ENCODE assay signal across 9 mouse cellular contexts in genomic region chr8:85034764-85035163, GRCm38 (mm10). TPM values are rescaled to one million over a fixed set of nuclear protein-coding genes. Genes with fewer than 3 reads are reported as not detected.
A peak's percentile ranks its signal among the peaks of the same experiment; 100 is the strongest.
DNase-seq lines count a peak whose midpoint lies in the region; TF ChIP-seq lines count a peak whose summit lies in the region.
"Had no signal": no experiment of that assay in that cellular context is flagged by ENCODE, and none has a peak within 500 bp of the region (broad histone marks: within the 10 kb centered on the region; RNA-seq: fewer than 3 reads in every experiment).

No protein-coding gene starts in this region.

- H3K4me1 ChIP-seq in cerebellum, adult 2 months (ENCODE audit: control insufficient read depth, insufficient read depth, low read length) = peaks cover 7% of the 10 kb centered on the region; the same call in 1 of the 2 replicates
- H3K4me1 ChIP-seq in megakaryocyte, embryonic 14.5 days = peaks cover 57% of the 10 kb centered on the region

- DNase-seq in R1 (ENCODE audit: low read depth, low spot score) = peak; percentile 95
- DNase-seq in cerebellum, adult 2 months = peak; percentile 62 to 68
- peak; percentile 84 for DNase-seq in forelimb bud, embryonic 11.5 days (ENCODE audit: low read depth, low spot score)
- peak; percentile 95 for DNase-seq in induced T-regulatory cell, adult 2 months (ENCODE audit: low read depth)
- DNase-seq in left cerebral cortex, postnatal 25 days (ENCODE audit: low spot score in 2 of 2) = peak; percentile 68 to 82
- DNase-seq in right cerebral cortex, adult 2 months (ENCODE audit: low spot score in 2 of 2) = peak; percentile 72 to 76
- peak; percentile 44 to 76 for DNase-seq in urinary bladder, postnatal 4 days (ENCODE audit: low spot score in 2 of 2)

- TF ChIP-seq POLR2A in cerebellum, adult 2 months (IDR thresholded peaks at IDR 0.05; ENCODE audit: borderline replicate concordance, insufficient read depth, low read length) = no peak

- peaks cover 43% of the 10 kb centered on the region for H3K36me3 ChIP-seq in megakaryocyte, embryonic 14.5 days (replicated peaks; ENCODE audit: low read length)

- H3K27me3 ChIP-seq in cerebellum, adult 2 months (ENCODE audit: control insufficient read depth, insufficient read depth, low read length) = no peaks in the 10 kb centered on the region
- H3K27me3 ChIP-seq in megakaryocyte, embryonic 14.5 days (replicated peaks) = no peaks in the 10 kb centered on the region

- intact Hi-C loops in left cerebral cortex, postnatal 25 days (cut with DNase I) = no loop called here

- no peaks in the 10 kb centered on the region for H3K9me3 ChIP-seq in megakaryocyte, embryonic 14.5 days

- H3K4me3 ChIP-seq in cerebellum, adult 2 months (replicated peaks; ENCODE audit: insufficient read depth, low read depth, low read length) = no peak overlapping the region
- H3K4me3 ChIP-seq in megakaryocyte, embryonic 14.5 days (replicated peaks) = peak overlapping the region; percentile 96

- no peak for TF ChIP-seq CTCF in cerebellum, adult 2 months (IDR thresholded peaks at IDR 0.05; ENCODE audit: borderline replicate concordance, insufficient read depth, low read depth, low read length)

- H3K27ac ChIP-seq in cerebellum, adult 2 months (ENCODE audit: insufficient read depth, low read length) = no peak overlapping the region

- 2% methylated on average over 13 of the region's 13 CpGs for WGBS in cerebellum, adult 2 months

RNA-seq across cellular contexts. Expression of gene Tnpo2, which starts 2.0 kb away (rescaled TPM):
- polyA plus RNA-seq in cerebellum, adult 2 months (2012; rRNA removed) = 92.0 and 97.9 TPM in 2 replicates
- 100 to 1,000 TPM; 155 to 175 TPM for total RNA-seq in left cerebral cortex, postnatal 25 days (2021)
- 5.1 and 5.3 TPM in 2 replicates for polyA plus RNA-seq in megakaryocyte, embryonic 14.5 days (2012; ENCODE audit: insufficient read depth, low replicate concordance)

RNA-seq across cellular contexts. Expression of gene Trir, which starts 8.1 kb away (rescaled TPM):
- polyA plus RNA-seq in cerebellum, adult 2 months (2012; rRNA removed) = 138 and 150 TPM in 2 replicates
- total RNA-seq in left cerebral cortex, postnatal 25 days (2021) = 100 to 1,000 TPM; 115 to 129 TPM
- 123 and 539 TPM in 2 replicates for polyA plus RNA-seq in megakaryocyte, embryonic 14.5 days (2012; ENCODE audit: insufficient read depth, low replicate concordance)

RNA-seq across cellular contexts. Expression of gene Asna1, which starts 9.7 kb away (rescaled TPM):
- polyA plus RNA-seq in cerebellum, adult 2 months (2012; rRNA removed) = 291 and 296 TPM in 2 replicates
- total RNA-seq in left cerebral cortex, postnatal 25 days (2021) = 100 to 1,000 TPM; 118 to 122 TPM
- polyA plus RNA-seq in megakaryocyte, embryonic 14.5 days (2012; ENCODE audit: insufficient read depth, low replicate concordance) = 103 and 181 TPM in 2 replicates

RNA-seq across cellular contexts. Expression of gene Best2, which starts 20.4 kb away (rescaled TPM):
- polyA plus RNA-seq in cerebellum, adult 2 months (2012; rRNA removed) = 0.06 and 0.07 TPM in 2 replicates
- total RNA-seq in left cerebral cortex, postnatal 25 days (2021) = not detected
- 0.27 TPM in 1 of 2 replicates, not detected in the other for polyA plus RNA-seq in megakaryocyte, embryonic 14.5 days (2012; ENCODE audit: insufficient read depth, low replicate concordance)
- total RNA-seq: gastrocnemius, postnatal 4 days had no signal

RNA-seq across cellular contexts. Expression of gene Fbxw9, which starts 25.1 kb away (rescaled TPM):
- 27.7 and 29.3 TPM in 2 replicates for polyA plus RNA-seq in cerebellum, adult 2 months (2012; rRNA removed)
- total RNA-seq in left cerebral cortex, postnatal 25 days (2021) = 10 to 100 TPM; 23.9 to 24.0 TPM
- 14.6 and 15.5 TPM in 2 replicates for polyA plus RNA-seq in megakaryocyte, embryonic 14.5 days (2012; ENCODE audit: insufficient read depth, low replicate concordance)

Comparison
In these comparisons a context has a peak if more than half of its experiments do, and no peak if none do; other contexts are left out.
1. RNA of gene Tnpo2, which starts 2.0 kb away (polyA plus RNA-seq): 92.0 to 97.9 TPM in cerebellum, adult 2 months; 5.1 to 5.3 TPM in megakaryocyte, embryonic 14.5 days; every median in the first group is over 10 times any median in the second.
2. Peak in every context shown above with its lines, with median percentiles within 50 percentile points of each other: DNase-seq.